Mouse (Mus musculus): Measurements from ENCODE around the gene Igf2bp1. TPM values are rescaled to one million over a fixed set of nuclear protein-coding genes. Genes with fewer than 3 reads are reported as not detected.

Gene Igf2bp1
- total RNA-seq, 2 experiments from 2014 or later = not detected

DNA sequence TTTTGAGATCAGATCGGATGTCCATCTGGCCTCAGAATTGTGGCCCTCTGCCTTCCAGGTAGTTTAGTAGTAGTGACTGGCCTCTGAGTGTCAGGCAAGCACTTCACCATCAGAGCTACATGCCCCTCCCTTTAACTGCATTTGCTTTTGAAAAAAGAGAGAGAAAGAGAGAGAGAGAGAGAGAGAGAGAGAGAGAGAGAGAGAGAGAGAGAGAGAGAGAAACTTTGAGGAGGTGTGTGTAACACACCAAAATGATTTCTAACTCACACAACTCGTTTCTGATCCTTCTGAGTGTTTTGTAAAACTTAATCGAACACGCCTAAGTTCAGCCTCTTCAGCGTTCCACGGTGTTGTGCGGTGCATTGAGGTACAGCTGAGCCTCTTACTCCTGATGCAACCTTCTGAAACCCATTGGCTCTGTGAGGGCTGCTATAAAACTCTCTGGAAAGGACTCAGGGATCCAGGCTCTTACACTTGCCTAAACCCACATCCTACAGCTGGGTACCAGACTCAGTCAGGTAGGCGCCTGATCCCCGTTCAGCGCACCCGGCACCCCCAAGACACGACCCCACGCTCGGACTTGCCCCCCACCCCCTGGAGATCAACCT lies 91.7 kb downstream of the Igf2bp1 start:
- ATAC-seq (replicated peaks; ENCODE audit: low FRiP score, poor library complexity, severe bottlenecking) = 0 out of 2 replicates have a peak, but pooled peaks have one; percentile 25

DNA sequence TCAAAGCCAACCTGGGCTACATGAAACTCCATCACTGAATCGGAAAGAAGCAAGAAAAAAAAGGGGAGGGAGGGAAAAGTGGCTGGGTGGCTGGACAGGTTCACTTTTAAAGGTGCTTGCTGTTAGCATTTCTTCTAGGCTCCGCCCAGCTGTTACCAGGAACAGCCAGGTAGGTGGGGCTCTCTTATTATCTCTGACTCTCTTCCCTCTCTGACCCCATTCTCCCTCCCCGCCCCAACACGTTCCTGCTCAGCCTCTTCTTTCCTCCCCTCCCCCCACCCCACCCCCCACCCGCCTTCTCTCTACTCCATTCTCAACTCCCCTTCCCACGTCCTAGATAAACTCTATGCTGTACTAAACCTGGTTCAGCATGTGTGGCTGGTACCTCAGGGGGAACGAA lies 94.2 kb downstream of the Igf2bp1 start:
- no peak for ATAC-seq (replicated peaks; ENCODE audit: low FRiP score, poor library complexity, severe bottlenecking)

DNA sequence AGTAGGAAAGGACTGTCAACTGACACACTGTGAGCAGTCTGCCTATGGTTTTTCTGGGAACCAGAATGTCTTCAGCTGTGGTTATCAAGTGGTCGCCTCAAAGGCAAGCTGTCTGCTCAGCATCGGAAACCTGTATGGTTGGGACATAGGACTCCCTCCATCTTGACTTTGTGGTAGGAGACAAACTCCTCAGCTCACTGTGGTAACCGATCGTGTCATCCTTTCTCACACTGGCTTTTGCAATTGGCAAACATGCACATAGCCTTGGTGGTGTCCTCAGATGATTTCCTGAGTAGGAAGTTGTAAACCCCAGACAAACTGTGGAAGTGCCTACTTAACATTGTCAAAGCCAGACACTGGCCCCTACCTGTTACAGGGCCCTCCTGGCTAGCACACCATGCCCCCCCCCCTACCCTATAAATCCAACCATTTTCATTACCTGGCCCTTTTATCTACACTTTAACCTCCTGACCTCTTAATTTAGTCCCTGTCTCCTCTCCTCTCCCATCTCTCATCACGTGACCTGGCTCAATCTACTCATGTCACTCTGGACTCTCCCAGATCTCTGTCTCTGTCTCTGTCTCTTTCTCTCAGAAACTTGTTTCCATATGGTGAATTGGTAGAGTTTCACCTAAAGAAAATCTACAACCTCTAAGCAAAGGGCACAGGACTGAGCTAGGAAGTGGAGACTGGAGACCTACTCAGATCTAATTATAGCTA lies 97.8 kb downstream of the Igf2bp1 start:
- no peak for ATAC-seq (replicated peaks; ENCODE audit: low FRiP score, poor library complexity, severe bottlenecking)

Other genes starting within 250 kb of the Igf2bp1 start
- 10.1 and 12.6 TPM in 2 replicates for gene Phospho1, start 181.4 kb downstream of the Igf2bp1 start, total RNA-seq (2015; ENCODE audit: low replicate concordance)
- 18.6 TPM in 1 of 2 replicates, not detected in the other for gene Phospho1, start 181.4 kb downstream of the Igf2bp1 start, total RNA-seq (2017; ENCODE audit: low replicate concordance)
- 26.3 and 28.1 TPM in 2 replicates for gene Gngt2, start 168.7 kb downstream of the Igf2bp1 start, total RNA-seq (2015; ENCODE audit: low replicate concordance)
- 14.6 and 20.5 TPM in 2 replicates for gene Gngt2, start 168.7 kb downstream of the Igf2bp1 start, total RNA-seq (2017; ENCODE audit: low replicate concordance)
- 2.1 and 4.7 TPM in 2 replicates for gene Abi3, start 163.5 kb downstream of the Igf2bp1 start, total RNA-seq (2015; ENCODE audit: low replicate concordance)
- gene Abi3, start 163.5 kb downstream of the Igf2bp1 start, total RNA-seq (2017; ENCODE audit: low replicate concordance) = 2.3 and 16.0 TPM in 2 replicates
- not detected in 2 replicates for gene B4galnt2, start 91.0 kb downstream of the Igf2bp1 start, total RNA-seq (2015; ENCODE audit: low replicate concordance)
- not detected in 2 replicates for gene B4galnt2, start 91.0 kb downstream of the Igf2bp1 start, total RNA-seq (2017; ENCODE audit: low replicate concordance)
- gene Gip, start 18.6 kb upstream of the Igf2bp1 start, total RNA-seq (2015; ENCODE audit: low replicate concordance) = not detected in 2 replicates
- not detected in 2 replicates for gene Gip, start 18.6 kb upstream of the Igf2bp1 start, total RNA-seq (2017; ENCODE audit: low replicate concordance)
- gene Snf8, start 28.9 kb upstream of the Igf2bp1 start, total RNA-seq (2015; ENCODE audit: low replicate concordance) = 22.0 and 55.8 TPM in 2 replicates
- gene Snf8, start 28.9 kb upstream of the Igf2bp1 start, total RNA-seq (2017; ENCODE audit: low replicate concordance) = 5.6 and 25.9 TPM in 2 replicates
- 18.7 and 19.7 TPM in 2 replicates for gene Ube2z, start 59.4 kb upstream of the Igf2bp1 start, total RNA-seq (2015; ENCODE audit: low replicate concordance)
- gene Ube2z, start 59.4 kb upstream of the Igf2bp1 start, total RNA-seq (2017; ENCODE audit: low replicate concordance) = 9.7 and 26.2 TPM in 2 replicates
- 98.9 and 122 TPM in 2 replicates for gene Atp5g1, start 69.7 kb upstream of the Igf2bp1 start, total RNA-seq (2015; ENCODE audit: low replicate concordance)
- 9.5 and 20.2 TPM in 2 replicates for gene Atp5g1, start 69.7 kb upstream of the Igf2bp1 start, total RNA-seq (2017; ENCODE audit: low replicate concordance)
- gene Calcoco2, start 106.0 kb upstream of the Igf2bp1 start, total RNA-seq (2015; ENCODE audit: low replicate concordance) = not detected in 2 replicates
- gene Calcoco2, start 106.0 kb upstream of the Igf2bp1 start, total RNA-seq (2017; ENCODE audit: low replicate concordance) = not detected in 2 replicates
- gene Ttll6, start 127.8 kb upstream of the Igf2bp1 start, total RNA-seq (2015; ENCODE audit: low replicate concordance) = not detected in 2 replicates
- gene Ttll6, start 127.8 kb upstream of the Igf2bp1 start, total RNA-seq (2017; ENCODE audit: low replicate concordance) = not detected in 2 replicates
- gene Hoxb13, start 188.4 kb upstream of the Igf2bp1 start, total RNA-seq (2015; ENCODE audit: low replicate concordance) = not detected in 2 replicates
- not detected in 2 replicates for gene Hoxb13, start 188.4 kb upstream of the Igf2bp1 start, total RNA-seq (2017; ENCODE audit: low replicate concordance)